Mouse (Mus musculus) heart, embryonic 15.5 days (tissue): ENCODE measurements at regions not wholly inside any gene's neighbourhood (a gene's known extent, or its start where the extent isn't known, plus 50 kb on each side); places are given as distances from the start of the nearest gene placed in this dataset.

ENCODE experiments used
- ATAC-seq: fragments of 200-750 bp; cut with Nextera tagmentation; replicated peaks from 2 replicates; pipeline ENCODE4 v1.8.0; 2017; ENCODE audit warnings: low read depth, moderate TSS enrichment; ENCODE audit not compliant: insufficient number of reproducible peaks, insufficient read depth, low FRiP score
- H3K27ac ChIP-seq: fragments of 300-500 bp; sonication (generic); 2 replicates; pipeline ENCODE4 v1.5.1; 2015; ENCODE audit warnings: mild to moderate bottlenecking, inconsistent platforms
- H3K27me3 ChIP-seq: fragments of 300-500 bp; sonication (generic); 2 replicates; pipeline ENCODE4 v1.6.1; 2015; ENCODE audit warnings: inconsistent platforms
- H3K36me3 ChIP-seq: fragments of 300-500 bp; sonication (generic); 2 replicates; pipeline ENCODE4 v1.6.1; 2015; ENCODE audit warnings: mild to moderate bottlenecking, inconsistent platforms
- H3K4me1 ChIP-seq: fragments of 300-500 bp; sonication (generic); replicated peaks from 2 replicates; pipeline ENCODE4 v1.6.1; 2015; ENCODE audit warnings: inconsistent platforms
- H3K4me2 ChIP-seq: fragments of 300-500 bp; sonication (generic); 2 replicates; pipeline ENCODE4 v1.6.1; 2015; ENCODE audit warnings: inconsistent platforms, mild to moderate bottlenecking, moderate library complexity
- H3K4me3 ChIP-seq: fragments of 300-500 bp; sonication (generic); 2 replicates; pipeline ENCODE4 v1.5.1; 2015; ENCODE audit warnings: mild to moderate bottlenecking, inconsistent platforms
- H3K9ac ChIP-seq: fragments of 300-500 bp; sonication (generic); 2 replicates; pipeline ENCODE4 v1.6.1; 2015; ENCODE audit warnings: mild to moderate bottlenecking, inconsistent platforms
- H3K9me3 ChIP-seq: fragments of 300-500 bp; sonication (generic); replicated peaks from 2 replicates; pipeline ENCODE4 v1.6.1; 2016; ENCODE audit warnings: inconsistent platforms
- WGBS: fragments of 180-500 bp; shearing (Covaris S2); methylation state at CpG from one replicate; pipeline ENCODE4 v1.1.7; 2015; ENCODE audit warnings: mixed read lengths; 5-methylcytosine and 5-hydroxymethylcytosine counted together

DNA sequence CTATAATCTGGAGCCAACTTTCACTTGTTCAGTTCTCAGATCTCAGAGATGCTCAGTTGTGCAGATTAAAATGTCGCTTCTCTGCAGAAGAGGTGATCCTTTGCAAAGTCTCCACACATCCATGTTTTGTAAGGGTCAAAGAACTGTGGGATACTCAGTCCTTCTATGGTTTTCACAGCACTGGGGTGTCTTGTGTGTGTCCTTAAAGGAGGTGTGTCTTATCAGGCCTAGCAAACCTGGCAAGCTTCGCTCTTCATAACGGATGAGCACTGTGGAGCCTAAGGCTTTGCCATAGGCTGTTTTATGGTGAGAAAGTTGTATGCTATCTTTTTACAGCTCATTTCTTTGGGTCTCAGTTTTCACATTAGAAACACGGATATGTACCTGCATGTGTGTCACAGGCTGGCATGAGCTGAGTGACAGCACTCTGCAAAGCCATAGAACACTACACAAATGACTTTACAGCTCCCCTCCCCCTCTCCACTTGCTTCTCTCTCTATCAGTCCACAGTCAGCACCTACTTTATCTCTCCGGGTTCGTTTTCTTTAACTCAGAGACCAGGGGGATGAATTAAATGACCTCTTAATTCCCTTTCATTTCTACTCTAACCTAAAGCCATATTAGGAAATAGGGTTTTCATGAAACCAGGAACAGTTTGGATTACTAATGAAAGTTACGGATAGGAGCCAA lies 49.8 kb upstream of the Picalm start:
- WGBS = 41% methylated on average over 7 of the region's 7 CpGs
- no peak overlapping the region for H3K9ac ChIP-seq
- 0 out of 2 replicates have a peak overlapping the region, but pooled peaks have one; percentile 19 for H3K4me2 ChIP-seq
- peaks cover 26% of the 10 kb centered on the region for H3K4me1 ChIP-seq
- H3K27me3 ChIP-seq = no peaks in the 10 kb centered on the region
- H3K36me3 ChIP-seq = no peaks in the 10 kb centered on the region
- no peak overlapping the region for H3K4me3 ChIP-seq
- H3K9me3 ChIP-seq = no peaks in the 10 kb centered on the region
- H3K27ac ChIP-seq = 0 out of 2 replicates have a peak overlapping the region, but pooled peaks have one; percentile 4
- no peak for ATAC-seq
